Mouse (Mus musculus): ENCODE data around the gene 3110040M04Rik. TPM values are rescaled to one million over a fixed set of nuclear protein-coding genes. Genes with fewer than 3 reads are reported as not detected.
"Not testable (repeated sequence)": the region's sequence is repeated elsewhere in the genome, so short reads cannot be mapped to it uniquely, and the experiment has no call there.

Gene 3110040M04Rik
- polyA plus RNA-seq, 1 experiment from 2014 or later = 0.55 TPM

GRCm38 (mm10) chr1:151177030-151177936 lies 26.6 kb upstream of the 3110040M04Rik start:
- DNase-seq (ENCODE audit: low spot score) = peak; percentile 91
- Histone ChIP-seq H3K4me1 (peaks cover 20% of the 10 kb centered on the region), H3K27ac (peak overlapping the region; percentile 85), H3K4me3 (peak overlapping the region; percentile 42), H3K9me3 (no peaks in the 10 kb centered on the region), H3K36me3 (no peaks in the 10 kb centered on the region), H3K27me3 (ENCODE audit: insufficient read depth, poor library complexity, severe bottlenecking) (no peaks in the 10 kb centered on the region)
- 9% methylated on average over 10 of the region's 10 CpGs for WGBS

- peak overlapping the region; percentile 85 for H3K27ac ChIP-seq
- H3K27me3 ChIP-seq (ENCODE audit: insufficient read depth, poor library complexity, severe bottlenecking) = no peaks in the 10 kb centered on the region
- H3K9me3 ChIP-seq = no peaks in the 10 kb centered on the region
- peak overlapping the region; percentile 42 for H3K4me3 ChIP-seq
- no peaks in the 10 kb centered on the region for H3K36me3 ChIP-seq
- DNase-seq (ENCODE audit: low spot score) = no peak
- 22% methylated on average over 4 of the region's 4 CpGs for WGBS
- H3K4me1 ChIP-seq = peaks cover 20% of the 10 kb centered on the region
Observed at GRCm38 (mm10) chr1:151177937-151178271, 26.0 kb upstream of the 3110040M04Rik start.

GRCm38 (mm10) chr1:151178505-151179083 lies 25.3 kb upstream of the 3110040M04Rik start:
- Histone ChIP-seq H3K27me3 (ENCODE audit: insufficient read depth, poor library complexity, severe bottlenecking) (no peaks in the 10 kb centered on the region), H3K4me3 (no peak overlapping the region), H3K27ac (peak overlapping the region; percentile 56; the same call in 1 of the 2 replicates), H3K9me3 (no peaks in the 10 kb centered on the region), H3K36me3 (no peaks in the 10 kb centered on the region), H3K4me1 (peaks cover 20% of the 10 kb centered on the region)
- no peak for DNase-seq (ENCODE audit: low spot score)
- 67% methylated on average over 2 of the region's 2 CpGs for WGBS

- no peaks in the 10 kb centered on the region for H3K36me3 ChIP-seq
- H3K27ac ChIP-seq = no peak overlapping the region
- no peak for DNase-seq (ENCODE audit: low spot score)
- no peak overlapping the region for H3K4me3 ChIP-seq
- no peaks in the 10 kb centered on the region for H3K9me3 ChIP-seq
- 90% methylated on average over 2 of the region's 2 CpGs for WGBS
- peaks cover 20% of the 10 kb centered on the region for H3K4me1 ChIP-seq
- H3K27me3 ChIP-seq (ENCODE audit: insufficient read depth, poor library complexity, severe bottlenecking) = no peaks in the 10 kb centered on the region
Observed at GRCm38 (mm10) chr1:151180167-151180566, 23.8 kb upstream of the 3110040M04Rik start.

- peaks cover 11% of the 10 kb centered on the region for H3K4me1 ChIP-seq
- DNase-seq (ENCODE audit: low spot score); H3K27ac ChIP-seq; H3K4me3 ChIP-seq; H3K27me3 ChIP-seq (ENCODE audit: insufficient read depth, poor library complexity, severe bottlenecking); H3K9me3 ChIP-seq; H3K36me3 ChIP-seq: not testable (repeated sequence)
- 83% methylated on average over 1 of the region's 7 CpGs for WGBS
Observed at GRCm38 (mm10) chr1:151182266-151182665, 21.7 kb upstream of the 3110040M04Rik start, which contains the start of gene Gm47985. TSS of gene Gm47985 (plus strand) at chr1:151182537.

- not testable (repeated sequence) for DNase-seq (ENCODE audit: low spot score); H3K4me1 ChIP-seq; H3K36me3 ChIP-seq; H3K27me3 ChIP-seq (ENCODE audit: insufficient read depth, poor library complexity, severe bottlenecking); H3K4me3 ChIP-seq; H3K9me3 ChIP-seq; H3K27ac ChIP-seq
- WGBS = 79% methylated on average over 3 of the region's 3 CpGs
Observed at GRCm38 (mm10) chr1:151186186-151186585, 17.7 kb upstream of the 3110040M04Rik start.

- not testable (repeated sequence) for H3K4me1 ChIP-seq; H3K27me3 ChIP-seq (ENCODE audit: insufficient read depth, poor library complexity, severe bottlenecking); H3K4me3 ChIP-seq; H3K36me3 ChIP-seq; H3K27ac ChIP-seq; H3K9me3 ChIP-seq
- 57% methylated on average over 4 of the region's 4 CpGs for WGBS
- peak; percentile 63 for DNase-seq (ENCODE audit: low spot score)
Observed at GRCm38 (mm10) chr1:151186879-151187424, 17.0 kb upstream of the 3110040M04Rik start.

GRCm38 (mm10) chr1:151188469-151188868 lies 15.5 kb upstream of the 3110040M04Rik start:
- no peaks in the 10 kb centered on the region for H3K9me3 ChIP-seq
- H3K4me1 ChIP-seq = no peaks in the 10 kb centered on the region
- H3K27ac ChIP-seq = no peak overlapping the region
- H3K4me3 ChIP-seq = no peak overlapping the region
- 83% methylated on average over 4 of the region's 4 CpGs for WGBS
- H3K36me3 ChIP-seq = no peaks in the 10 kb centered on the region
- peak; percentile 38 for DNase-seq (ENCODE audit: low spot score)
- no peaks in the 10 kb centered on the region for H3K27me3 ChIP-seq (ENCODE audit: insufficient read depth, poor library complexity, severe bottlenecking)

- H3K9me3 ChIP-seq; H3K27me3 ChIP-seq (ENCODE audit: insufficient read depth, poor library complexity, severe bottlenecking); H3K36me3 ChIP-seq; DNase-seq (ENCODE audit: low spot score); H3K4me3 ChIP-seq; H3K4me1 ChIP-seq; H3K27ac ChIP-seq: not testable (repeated sequence)
- 80% methylated on average over 1 of the region's 7 CpGs for WGBS
Observed at GRCm38 (mm10) chr1:151192075-151192474, 11.8 kb upstream of the 3110040M04Rik start, which contains the start of gene Gm8947. TSS of gene Gm8947 (plus strand) at chr1:151192376.

- H3K27me3 ChIP-seq (ENCODE audit: insufficient read depth, poor library complexity, severe bottlenecking); H3K4me3 ChIP-seq; H3K27ac ChIP-seq; H3K36me3 ChIP-seq; H3K4me1 ChIP-seq; H3K9me3 ChIP-seq: not testable (repeated sequence)
- WGBS = 91% methylated on average over 15 of the region's 15 CpGs
- DNase-seq (ENCODE audit: low spot score) = peak; percentile 62
Observed at GRCm38 (mm10) chr1:151192739-151193138, 11.2 kb upstream of the 3110040M04Rik start.

- H3K4me1 ChIP-seq; DNase-seq (ENCODE audit: low spot score); H3K27ac ChIP-seq; H3K9me3 ChIP-seq; H3K36me3 ChIP-seq; H3K27me3 ChIP-seq (ENCODE audit: insufficient read depth, poor library complexity, severe bottlenecking); H3K4me3 ChIP-seq: not testable (repeated sequence)
- WGBS = 73% methylated on average over 4 of the region's 4 CpGs
Observed at GRCm38 (mm10) chr1:151195986-151196385, 7.9 kb upstream of the 3110040M04Rik start.

- H3K4me3 ChIP-seq; H3K4me1 ChIP-seq; H3K9me3 ChIP-seq; H3K27ac ChIP-seq; DNase-seq (ENCODE audit: low spot score); H3K27me3 ChIP-seq (ENCODE audit: insufficient read depth, poor library complexity, severe bottlenecking); H3K36me3 ChIP-seq: not testable (repeated sequence)
- WGBS = 39% methylated on average over 3 of the region's 3 CpGs
Observed at GRCm38 (mm10) chr1:151196690-151197089, 7.2 kb upstream of the 3110040M04Rik start.

GRCm38 (mm10) chr1:151198120-151198519 lies 5.8 kb upstream of the 3110040M04Rik start, which contains the start of gene Gm47995:
TSS of gene Gm47995 (plus strand) at chr1:151198448.
- 80% methylated on average over 4 of the region's 4 CpGs for WGBS
- H3K4me3 ChIP-seq; H3K27me3 ChIP-seq (ENCODE audit: insufficient read depth, poor library complexity, severe bottlenecking); H3K9me3 ChIP-seq; H3K4me1 ChIP-seq; H3K27ac ChIP-seq; H3K36me3 ChIP-seq: not testable (repeated sequence)
- DNase-seq (ENCODE audit: low spot score) = peak; percentile 68

Measured in heart, embryonic 10.5 days (tissue).